Mouse (Mus musculus): ENCODE results near the gene Defb19.

- TF ChIP-seq CTCF (IDR thresholded peaks at IDR 0.05; ENCODE audit: low read depth, low read length) (no peak), POLR2A (IDR thresholded peaks at IDR 0.05; ENCODE audit: borderline replicate concordance, low read depth, low read length) (no peak)
Observed at GRCm38 (mm10) chr2:152616470-152616869, 36.4 kb upstream of the Defb19 start.
